Mouse (Mus musculus) thymus, postnatal 4 days (tissue): ENCODE data around the gene Apold1.

ENCODE experiments used
- DNase-seq: peaks from one replicate; pipeline ENCODE4 v3.0.0; 2021

Gene Apold1

DNA sequence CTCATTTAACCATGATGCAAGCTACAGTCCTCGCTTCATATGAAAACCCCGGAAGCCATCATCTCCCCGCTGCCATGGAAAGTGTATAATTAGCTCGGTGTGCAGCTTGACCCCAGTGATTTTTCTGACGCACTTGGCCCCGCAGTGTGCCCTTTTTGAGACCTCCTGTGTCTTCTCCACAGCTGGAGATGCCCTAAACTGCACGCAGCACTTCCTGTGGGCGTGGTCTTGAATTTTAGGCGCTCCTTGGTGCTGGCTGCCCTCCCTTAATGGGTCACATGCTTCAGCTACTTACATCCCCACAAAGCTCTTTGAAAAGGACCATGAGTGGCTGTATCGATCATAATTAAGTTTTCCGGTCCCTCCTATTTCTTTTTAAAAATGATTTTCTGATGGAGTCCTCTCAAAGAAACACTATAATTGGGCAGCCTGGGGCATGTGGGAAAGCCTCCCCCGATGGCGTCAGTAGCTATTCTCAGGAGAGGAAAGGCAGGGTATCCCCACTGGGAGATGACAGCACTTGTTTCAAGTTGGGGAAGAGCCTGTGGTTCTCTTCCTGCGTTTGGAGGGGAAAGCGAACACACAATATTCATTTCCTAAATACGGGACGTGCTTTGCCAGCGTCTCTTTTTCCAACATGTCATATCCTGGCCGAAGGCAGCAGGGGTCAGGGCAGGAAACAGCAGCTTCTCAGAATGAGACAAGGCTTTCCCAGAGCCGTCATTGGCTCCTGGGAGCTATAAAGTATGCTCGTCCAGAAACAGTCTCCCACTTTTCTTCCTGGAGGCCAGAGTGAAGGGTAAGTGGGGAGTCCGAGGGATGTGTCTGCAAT lies at the start of gene Apold1:
TSS of gene Apold1 (plus strand) at position 488 of the 832 bp plus-strand sequence.
- DNase-seq, result peak; percentile 76

DNA sequence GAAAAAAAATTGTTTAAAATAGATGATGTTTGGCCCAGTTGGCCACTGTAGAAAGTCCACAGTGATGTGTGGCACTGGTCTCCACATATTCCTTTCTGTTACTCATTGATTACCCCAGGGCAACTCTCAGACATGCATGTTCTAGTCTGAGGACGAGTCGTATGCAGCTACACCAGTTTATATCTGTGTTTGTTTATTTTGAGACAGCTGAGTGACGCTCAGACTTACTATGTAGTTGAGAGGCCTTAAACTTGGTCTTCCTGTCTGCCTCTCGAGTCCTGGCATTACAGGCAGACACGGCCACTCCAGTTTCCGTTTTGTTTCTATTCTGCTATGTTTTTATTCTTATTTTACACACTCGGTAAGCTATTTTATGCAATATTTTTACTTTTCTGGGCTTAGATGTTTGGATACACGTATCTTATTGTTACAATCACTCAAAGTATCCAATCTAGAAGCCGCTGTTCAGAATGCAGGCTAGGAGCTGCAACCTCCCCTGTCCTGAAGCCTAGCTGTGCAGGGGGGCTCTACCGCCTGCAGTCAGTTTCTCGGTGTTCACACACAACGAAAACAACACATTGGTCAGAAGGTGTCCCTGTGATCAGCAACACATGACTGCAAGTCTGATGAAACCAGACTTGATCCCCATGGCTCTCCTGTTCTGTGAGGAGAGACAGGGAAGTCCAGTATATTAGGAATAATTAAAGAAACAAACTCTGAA lies 48.9 kb upstream of the Apold1 start:
- DNase-seq, result no peak

DNA sequence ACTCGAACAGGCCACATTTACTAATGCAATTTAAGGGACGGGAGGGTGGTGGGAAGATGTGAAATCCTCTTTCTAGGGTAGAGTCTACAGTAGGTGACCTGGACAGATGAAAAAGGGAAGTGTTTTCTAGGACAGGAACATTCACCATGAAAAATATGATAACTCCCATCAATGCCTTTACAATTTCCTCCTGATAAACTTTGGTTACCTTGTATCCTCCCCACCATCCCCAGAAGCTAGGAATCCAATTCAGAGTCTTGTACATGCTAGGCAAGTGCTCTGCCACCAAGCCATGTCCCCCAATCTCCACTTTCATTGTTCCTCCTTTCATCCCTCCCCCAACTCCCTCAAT lies 48.3 kb upstream of the Apold1 start:
- no peak for DNase-seq

DNA sequence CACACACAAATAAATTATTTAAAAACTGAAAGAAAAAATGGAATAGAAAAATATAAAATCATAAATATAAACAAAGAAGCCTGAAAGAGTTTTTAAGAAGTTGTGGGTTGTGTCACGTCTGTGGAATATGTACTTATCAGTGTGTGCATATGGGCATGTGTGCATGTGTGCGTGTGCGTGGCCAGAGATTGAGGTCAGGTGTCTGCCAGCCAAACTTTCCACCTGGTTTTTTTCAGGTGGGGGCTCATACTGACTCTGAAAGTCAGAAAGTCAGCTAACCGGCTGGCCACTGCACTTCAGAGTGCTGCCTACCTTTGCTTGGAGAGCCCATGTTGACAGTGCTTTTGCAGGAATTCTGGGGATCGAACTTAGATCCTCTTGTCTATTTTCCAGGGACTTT lies 47.2 kb upstream of the Apold1 start:
- DNase-seq, result no peak

DNA sequence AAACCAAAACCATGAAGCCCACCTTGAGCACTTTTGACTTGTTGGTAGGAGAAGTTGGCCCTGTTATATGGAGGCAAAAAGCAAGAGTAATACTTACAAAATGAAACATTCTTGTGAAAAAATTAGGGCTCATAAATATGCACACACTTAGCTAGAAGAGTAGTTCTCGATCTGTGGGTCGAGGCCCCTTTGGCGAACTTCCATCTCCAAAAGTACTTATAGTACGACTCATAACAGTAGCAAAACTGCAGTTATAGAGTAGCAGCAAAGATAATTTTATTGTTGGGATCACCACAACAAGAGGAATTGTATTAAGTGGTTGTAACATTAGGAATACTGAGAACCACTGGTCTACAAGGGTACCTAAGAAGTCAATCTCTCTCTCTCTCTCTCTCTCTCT lies 41.7 kb upstream of the Apold1 start:
- DNase-seq, result no peak

DNA sequence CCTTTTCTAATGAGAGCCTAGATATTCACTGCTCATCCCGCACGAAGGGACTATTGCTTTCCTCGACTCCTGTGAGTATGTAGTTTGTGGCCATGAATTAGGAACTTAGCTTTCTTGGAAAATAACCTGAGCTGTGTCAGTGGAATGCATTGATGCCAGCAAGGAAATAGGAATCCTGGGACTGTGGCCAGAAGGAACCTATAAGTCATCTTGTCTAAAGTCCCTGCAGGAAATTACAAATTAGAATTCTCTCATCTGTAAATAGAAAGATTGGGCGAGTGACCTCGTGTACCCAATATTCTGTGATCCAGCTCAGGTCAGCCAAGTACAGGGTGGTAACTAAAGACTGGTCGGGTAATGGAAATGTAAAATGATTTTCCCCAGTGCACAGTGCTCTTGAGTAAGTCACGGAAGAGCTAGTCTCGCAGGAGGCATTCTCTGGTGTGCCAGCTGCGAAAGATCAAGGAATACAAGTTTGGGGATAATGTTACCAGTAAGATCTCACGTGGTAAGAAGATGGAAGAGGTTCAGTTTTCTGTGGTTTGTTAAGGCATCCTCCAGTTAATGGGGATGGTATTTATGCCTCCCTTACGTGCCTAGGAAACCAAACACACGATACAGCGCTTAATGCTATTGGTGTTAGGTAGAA lies 37.6 kb upstream of the Apold1 start:
- no peak for DNase-seq

DNA sequence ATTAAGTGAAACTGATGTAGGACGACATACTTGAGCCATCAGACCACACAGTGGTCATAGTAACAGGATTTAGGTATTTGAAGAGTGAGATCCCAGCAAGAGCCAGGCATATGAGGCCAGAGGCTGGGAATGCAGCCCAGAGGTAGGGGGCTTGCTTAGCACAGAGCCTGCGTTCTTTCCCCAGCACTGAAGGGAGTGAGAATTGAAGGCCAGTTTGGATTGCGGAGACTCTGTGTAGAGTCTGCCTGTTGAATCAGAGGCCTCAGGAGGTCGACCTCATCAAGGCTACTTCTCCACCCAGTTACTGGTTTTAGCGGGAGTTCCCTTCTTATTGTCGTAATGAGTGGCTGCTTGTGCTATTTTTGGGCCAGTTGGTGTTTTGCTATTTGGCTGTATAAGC lies 35.5 kb upstream of the Apold1 start:
- DNase-seq, result no peak

DNA sequence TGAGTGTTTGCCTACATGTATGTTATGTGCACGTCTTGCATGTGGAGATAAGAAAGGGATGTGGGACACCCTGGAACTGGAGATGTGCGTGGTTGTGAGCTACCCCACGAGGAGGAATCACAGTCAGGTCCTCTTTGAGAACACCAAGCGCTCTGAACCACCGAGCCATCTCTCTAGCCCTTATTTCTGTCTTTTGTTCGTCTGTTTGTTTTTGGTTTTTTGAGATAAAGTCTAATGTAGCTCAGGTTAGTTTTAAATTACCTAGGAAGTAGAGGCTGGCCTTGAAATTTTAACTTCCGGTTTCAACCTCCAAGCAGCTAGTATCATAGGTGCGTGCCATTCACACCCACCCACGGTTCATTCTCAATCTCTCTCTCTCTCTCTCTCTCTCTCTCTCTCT lies 34.7 kb upstream of the Apold1 start:
- no peak for DNase-seq

DNA sequence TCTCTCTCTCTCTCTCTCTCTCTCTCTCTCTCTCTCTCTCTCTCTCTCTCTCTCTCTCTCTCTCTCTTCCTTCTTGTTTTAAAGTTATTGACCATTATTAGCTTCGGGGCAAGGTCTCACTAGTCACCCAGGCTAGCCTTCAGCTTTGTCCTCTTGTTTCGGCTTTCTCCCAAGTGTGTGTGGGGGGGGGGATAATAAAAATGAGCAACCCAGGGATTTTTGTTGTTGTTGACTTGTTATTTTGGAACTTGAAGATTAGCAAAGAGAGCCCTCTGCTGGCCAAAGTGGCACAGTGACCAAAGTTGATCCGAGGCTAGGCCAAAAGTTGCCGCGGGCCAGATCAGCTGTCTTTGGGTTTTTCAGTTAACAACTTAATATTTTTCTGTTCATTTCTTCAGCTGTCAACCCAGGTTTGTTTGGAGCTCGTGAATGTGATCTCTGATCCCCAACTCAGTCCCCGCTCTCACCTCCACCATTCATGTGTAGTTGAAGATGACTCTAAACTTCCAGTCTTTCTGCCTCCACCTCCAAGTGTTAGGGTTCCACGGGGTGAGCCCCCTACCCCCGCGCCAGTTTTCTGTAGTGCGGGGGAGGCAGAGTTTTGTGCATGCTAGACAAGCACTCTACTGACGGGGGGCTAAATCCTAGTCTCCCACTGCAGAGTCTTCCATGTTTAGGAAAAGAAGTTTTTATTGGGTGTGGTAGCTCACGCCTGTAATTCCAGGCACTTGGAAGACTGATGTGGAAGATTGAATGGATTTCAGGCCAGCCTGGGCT lies 34.0 kb upstream of the Apold1 start:
- DNase-seq, result peak; percentile 81

DNA sequence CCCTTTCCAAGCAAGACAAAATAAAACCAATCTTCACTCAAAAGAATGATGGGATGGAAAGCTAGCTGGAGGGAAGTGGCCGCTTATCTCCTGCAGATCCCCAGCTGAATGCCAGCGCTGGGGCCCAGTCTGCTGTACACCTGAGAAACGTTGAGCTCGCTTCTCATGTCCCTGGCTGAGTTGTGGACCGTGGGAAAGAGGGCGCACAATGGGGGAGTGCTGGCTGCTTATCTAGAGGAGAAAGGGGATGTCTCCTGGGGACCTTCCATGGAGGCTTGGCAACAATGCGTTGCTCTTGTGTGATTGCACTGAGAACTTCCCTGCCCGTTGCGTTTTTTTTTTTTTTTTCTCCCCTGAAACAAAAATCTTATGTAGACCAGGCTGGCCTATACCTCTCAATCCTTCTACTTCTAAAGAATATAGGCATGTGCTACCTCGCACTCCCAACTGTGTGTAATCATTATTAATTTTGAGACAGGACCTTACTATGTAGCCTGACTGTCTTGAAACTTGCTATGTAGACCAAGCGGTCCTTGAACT lies 32.9 kb upstream of the Apold1 start:
- DNase-seq, result no peak

DNA sequence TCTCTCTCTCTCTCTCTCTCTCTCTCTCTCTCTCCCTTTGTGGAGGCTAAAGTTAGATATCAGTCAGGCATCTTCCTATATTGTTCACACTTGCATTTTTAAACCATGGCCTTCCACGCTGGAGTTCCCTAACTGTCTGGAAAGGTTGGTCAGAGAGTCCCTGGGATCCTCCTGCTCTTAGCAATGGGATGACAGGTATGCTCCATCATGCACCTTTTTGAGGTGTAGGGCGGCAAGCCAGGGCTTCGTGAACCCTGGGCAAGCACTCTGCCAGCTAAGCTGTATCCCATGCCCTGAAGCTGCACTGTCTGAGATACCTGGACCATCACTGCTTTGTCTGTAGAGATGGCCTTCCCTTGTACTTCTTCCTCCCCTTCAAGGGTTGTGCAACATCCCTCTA lies 32.3 kb upstream of the Apold1 start:
- no peak for DNase-seq

DNA sequence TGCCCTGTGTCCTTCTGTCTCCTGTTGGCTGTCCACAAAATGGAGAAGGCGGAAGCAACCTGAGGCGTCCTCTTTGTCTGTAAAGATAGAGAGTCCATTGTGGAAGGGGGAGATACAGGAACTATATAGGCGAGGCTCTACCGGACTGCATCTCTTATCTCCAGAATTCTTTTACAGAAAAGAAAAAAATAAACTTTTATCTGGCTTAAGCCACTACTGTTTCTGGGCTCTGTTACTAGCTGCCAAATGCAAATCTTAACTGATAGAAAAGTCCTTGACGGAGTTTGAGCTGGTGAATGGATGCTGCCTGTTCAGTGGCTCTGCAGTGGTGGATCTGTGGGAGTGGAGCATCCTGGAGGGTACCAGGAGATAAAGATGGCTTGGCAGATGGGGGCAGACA lies 30.2 kb upstream of the Apold1 start:
- DNase-seq, result no peak

DNA sequence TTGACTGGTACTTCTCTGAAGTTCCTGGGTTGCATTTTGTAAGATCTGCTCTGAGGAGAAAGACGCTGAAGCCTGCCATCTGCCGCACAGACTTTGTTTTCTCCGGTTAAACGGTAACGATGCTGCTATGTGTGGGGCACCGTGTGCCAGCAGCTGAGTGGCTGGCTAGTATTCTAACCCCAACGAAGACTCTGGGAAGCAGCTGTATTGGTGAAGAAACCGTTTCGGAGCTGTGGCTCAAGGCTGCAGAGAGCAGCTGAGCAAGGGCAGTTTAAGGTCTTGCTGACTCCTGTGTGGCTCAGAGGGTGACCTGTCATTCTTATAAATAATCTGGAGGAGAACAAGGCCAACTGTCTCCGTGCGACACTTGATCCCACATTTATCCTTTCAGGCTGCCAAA lies 27.5 kb upstream of the Apold1 start:
- no peak for DNase-seq

DNA sequence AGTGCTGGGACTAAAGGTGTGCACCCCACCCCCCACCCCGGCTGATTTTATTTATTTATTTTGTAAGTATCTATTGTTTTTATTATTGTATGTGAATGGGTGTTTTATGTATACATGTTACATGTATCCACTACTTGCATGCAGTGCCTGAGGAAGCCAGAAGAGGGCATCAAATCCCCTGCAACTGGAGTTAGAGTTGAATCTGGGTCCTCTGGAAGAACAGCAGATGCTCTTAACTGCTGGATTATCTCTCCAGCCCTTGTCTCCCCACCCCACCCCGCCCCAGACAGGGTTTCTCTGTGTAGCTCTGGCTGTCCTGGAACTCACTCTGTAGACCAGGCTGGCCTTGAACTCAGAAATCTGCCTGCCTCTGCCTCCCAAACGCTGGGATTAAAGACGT lies 25.1 kb upstream of the Apold1 start:
- peak; percentile 64 for DNase-seq

DNA sequence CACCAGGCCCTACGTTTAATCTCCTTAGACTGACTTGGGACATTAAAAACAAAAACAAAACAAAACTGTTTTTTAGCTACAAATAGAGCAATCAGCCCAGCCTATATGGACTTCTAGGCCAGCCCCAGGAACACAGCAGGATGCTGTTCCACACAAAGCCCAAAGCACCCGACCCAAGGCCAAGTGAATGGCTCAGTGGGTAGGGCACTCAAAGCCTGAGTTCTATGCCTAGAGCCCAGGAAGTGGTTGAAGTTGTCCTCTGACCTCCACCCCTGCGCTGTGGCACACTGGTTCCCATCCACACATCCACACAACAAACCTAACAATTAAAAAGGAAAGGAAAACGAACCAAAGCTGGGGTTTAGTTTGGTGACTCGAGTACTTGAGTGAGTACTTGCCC lies 20.2 kb upstream of the Apold1 start:
- DNase-seq, result peak; percentile 15

DNA sequence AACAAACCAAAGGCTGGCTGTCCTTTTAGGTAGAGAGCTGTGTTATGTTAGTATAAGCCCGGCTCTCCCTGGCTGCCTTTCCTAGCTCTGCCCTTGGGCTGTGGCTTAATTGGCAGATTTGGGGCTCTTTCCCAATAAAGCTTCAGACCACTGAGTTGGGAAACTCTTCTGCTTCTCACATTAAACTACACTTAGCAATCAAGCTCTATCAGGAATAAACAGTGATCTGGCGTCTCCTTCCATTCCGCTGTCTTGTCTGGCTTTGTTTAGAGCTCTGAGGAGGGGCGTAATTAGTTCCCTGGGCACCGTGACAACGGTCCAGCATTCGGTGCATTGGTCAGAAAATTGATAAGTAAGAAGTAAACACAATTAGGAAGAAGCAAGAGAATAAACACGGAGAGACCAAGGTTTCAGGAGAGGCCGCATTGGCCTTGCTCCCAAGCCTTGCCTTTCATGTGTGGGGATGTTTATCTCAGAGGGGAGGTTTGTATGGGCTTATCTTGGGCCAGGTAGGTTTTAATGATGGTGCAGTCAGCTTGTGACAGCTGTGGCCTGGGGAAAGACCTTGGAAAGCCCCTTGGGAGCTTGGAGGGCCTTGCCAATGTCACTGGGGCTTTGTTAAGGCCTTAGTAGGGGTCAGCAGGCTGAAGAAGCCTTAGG lies 19.5 kb upstream of the Apold1 start:
- DNase-seq, result no peak

DNA sequence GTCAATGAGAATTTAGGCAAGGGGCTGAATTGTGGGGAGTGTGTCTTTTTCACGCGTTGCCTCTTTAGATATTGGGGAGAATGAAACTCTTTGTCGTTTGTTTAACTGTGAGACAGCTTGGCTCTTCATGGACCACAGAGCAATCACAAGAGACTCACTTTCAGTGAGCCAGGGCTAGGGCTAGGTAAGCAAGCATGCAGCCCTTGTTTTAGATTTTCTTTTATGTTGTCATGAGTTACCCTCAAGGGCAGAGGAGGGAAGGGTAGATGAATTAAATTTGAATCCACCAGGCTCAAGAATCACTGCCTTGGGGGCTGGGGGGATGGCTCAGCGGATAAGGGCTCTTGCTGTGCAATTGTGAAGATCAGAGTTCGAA lies 19.0 kb upstream of the Apold1 start:
- no peak for DNase-seq

DNA sequence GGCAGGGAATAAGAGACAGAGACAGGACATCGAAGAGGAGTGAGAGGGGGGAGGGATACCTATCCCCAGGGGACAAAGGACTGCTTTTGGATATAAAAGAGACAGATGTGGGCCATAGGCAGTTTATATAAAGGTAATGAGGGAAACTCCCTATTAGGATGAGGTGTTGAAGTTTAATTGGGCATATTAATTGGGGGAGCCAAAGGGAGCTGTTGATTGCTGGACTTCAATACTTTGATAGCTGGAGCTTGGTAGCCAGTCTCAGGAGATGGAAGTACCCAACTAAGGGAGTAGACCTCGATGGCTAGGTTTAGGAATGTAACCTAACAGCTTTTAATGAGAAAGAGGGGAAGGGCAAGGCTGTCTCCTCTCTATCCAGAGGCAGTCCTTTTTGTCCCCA lies 17.6 kb upstream of the Apold1 start:
- DNase-seq, result no peak

DNA sequence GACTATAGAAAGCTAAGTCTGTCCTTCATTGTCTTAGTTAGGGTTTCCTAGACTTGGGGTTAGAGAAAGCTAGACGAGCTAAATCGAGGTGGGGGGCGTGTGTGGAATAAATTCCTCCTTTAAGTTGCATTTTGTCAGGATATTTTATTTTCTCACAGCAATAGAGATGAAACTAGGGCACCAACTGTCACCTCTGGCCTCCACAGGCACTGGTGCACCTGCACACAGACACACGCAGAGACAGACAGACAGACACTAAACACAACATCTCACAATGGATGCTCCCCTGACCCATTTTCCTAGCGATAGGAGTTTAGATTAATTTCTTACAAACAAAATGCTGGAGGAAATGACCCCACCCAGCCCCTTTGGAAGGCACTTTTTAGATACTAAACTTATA lies 14.8 kb upstream of the Apold1 start:
- DNase-seq, result peak; percentile 48

DNA sequence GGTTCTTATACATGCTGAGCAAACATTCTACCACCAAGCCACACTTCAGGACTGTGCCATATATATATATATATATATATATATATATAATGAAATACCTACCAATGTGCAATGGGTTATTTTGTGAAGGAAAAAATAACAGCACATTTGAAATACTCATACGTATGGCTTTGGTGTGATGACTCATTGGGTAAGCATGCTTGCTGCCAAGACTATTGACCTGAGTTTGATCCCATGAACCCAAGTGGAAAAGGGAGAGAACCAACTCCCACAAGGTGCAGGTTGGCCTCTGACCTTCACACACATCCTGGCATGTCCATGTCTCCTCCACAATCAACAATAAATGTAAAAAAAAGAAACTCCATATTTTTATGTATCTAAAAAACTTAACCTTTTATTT lies 13.2 kb upstream of the Apold1 start:
- DNase-seq, result no peak

DNA sequence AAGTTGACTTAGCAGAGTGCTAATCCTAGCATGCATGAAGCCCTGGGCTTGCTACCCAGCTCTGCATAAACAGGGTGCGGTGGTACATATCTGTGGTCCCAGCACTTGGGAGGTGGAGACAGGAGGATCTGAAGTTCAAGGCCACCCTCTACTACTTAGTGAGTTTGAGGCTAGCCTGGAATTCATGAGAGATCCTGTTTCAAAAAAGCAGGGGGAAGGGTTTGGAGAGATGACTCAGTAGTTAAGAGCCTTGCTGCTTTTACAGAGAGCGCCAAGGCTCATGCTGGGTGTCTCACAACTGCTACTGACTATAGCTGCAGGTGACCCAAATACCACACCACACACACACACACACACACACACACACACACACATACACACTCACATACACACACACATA lies 12.0 kb upstream of the Apold1 start:
- DNase-seq, result no peak

DNA sequence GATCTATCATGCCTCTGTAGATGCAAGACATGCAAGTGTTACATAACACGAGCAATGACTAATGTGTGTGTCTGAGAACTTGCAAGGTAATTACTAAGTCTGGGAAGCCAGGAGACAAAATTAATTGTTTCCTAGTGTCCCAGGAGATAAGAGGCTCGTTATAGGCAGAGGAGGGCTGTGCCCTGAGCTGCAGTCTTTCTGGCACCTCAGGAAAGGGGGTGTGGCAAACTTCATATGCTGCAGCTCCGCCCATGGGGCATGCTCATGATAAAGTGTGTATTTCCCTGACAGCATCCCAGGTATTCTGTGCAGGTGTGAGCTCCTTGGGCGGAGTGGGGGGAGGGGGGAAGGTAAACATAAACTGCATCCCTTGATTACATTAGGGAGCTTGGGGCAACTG lies 9.4 kb upstream of the Apold1 start:
- DNase-seq, result no peak

DNA sequence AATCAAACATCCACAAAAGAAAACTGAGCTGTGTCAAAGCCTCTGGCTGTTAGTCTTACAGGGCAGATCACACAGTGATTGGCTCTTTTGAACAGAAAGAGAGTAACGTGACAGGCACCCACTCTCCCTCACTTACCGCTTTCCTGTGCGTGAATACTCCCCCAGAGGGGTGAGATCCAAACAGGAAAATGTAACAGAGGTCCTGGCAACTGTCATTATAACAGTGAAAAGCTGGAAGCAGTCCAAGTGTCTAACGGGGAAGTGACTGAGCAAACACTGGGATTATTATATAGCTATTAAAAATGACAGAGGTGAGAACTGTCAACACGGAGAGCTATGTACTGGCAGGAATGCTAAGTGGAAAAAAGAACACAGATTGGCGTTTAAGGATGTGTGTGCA lies 4.9 kb upstream of the Apold1 start:
- DNase-seq, result no peak
